Mouse (Mus musculus) kidney, adult 10 weeks (tissue): ENCODE measurements around the gene Malsu1. TPM values are rescaled to one million over a fixed set of nuclear protein-coding genes. Genes with fewer than 3 reads are reported as not detected.

Experiments used
- polyA plus RNA-seq: library from polyadenylated mRNA; stranded (reverse); fragments of 350-450 nt; fragmentation: Illumina TruSeq; extraction: RNeasy Lipid Tissue Mini Kit (QIAGEN cat#74804); gene quantifications from one replicate; pipeline ENCODE4 v1.2.3, GENCODE M21; 2014; ENCODE audit warnings: low read depth, low replicate concordance

Gene Malsu1
- 34.6 TPM for polyA plus RNA-seq

GRCm38 (mm10) chr6:49073304-49074116 is at the start of gene Malsu1:
Malsu1 (plus strand) TSS chr6:49073795.

DNA sequence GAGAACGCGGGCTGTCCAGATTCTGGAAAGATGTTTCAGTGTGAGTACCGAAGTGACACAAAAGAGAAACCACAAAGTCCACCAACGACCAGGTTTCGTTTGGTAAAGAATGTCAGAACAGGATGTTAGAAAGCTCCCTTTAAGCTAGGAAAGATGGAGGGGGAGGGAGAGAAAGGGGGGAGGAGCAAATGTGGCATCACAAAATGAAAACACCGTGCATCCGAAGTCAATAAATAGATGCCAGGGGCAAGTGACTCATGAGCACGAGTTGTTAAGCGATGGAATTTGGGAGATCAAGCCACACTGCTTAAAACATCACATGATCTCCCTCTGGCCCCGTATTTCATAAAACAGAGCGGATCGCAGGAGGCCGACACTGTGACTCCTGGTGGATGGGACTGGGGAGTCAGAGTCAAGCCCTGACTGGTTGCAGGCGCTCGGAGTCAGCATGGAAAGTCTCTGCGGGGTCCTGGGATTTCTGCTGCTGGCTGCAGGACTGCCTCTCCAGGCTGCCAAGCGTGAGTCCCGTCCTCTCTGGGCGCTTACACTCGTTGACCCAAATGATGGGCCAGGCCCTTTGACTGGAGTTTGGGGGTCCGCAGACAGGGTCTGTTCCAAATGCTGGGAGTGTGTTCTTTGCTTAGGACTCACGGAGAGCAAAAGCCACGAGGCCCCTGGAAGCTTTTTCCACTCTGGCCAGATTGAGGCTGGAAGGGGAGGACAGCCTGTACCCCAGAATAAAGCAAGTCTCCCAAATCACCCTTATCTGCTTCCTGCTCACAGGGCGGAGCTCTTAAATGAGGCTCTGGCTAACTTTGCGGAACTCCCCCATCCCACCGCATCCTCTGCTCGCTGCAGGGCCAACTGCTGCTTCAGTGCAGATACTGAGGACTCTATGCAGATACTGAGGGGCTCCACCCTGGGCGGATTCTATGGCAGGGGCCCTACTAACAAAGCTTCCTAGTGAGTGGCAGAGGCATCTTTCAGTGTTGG is 37.0 kb upstream of the Malsu1 start, which contains the start of gene Gpnmb:
Gpnmb (plus strand) TSS at position 272 of the 993 bp plus-strand sequence.

Other genes with a start within 250 kb of the Malsu1 start
- 366 TPM for gene Tmem176a, start 232.9 kb upstream of the Malsu1 start, polyA plus RNA-seq
- 106 TPM for gene Tmem176b, start 232.3 kb upstream of the Malsu1 start, polyA plus RNA-seq
- gene Aoc1, start 200.9 kb upstream of the Malsu1 start, polyA plus RNA-seq, result 2.0 TPM
- not detected for gene 1600015I10Rik, start 143.9 kb upstream of the Malsu1 start, polyA plus RNA-seq
- not detected for gene Doxl2, start 98.8 kb upstream of the Malsu1 start, polyA plus RNA-seq
- gene Svs1, start 86.9 kb upstream of the Malsu1 start, polyA plus RNA-seq, result not detected
- 0.28 TPM for gene Gpnmb, start 37.2 kb upstream of the Malsu1 start, polyA plus RNA-seq
- gene Igf2bp3, start 141.2 kb downstream of the Malsu1 start, polyA plus RNA-seq, result 0.08 TPM
- gene Tra2a, start 190.2 kb downstream of the Malsu1 start, polyA plus RNA-seq, result 105 TPM
- gene Ccdc126, start 245.5 kb downstream of the Malsu1 start, polyA plus RNA-seq, result 14.7 TPM